Mouse (Mus musculus) thymus, adult 2 months (tissue): ENCODE measurements around the gene Exph5. TPM values are rescaled to one million over a fixed set of nuclear protein-coding genes. Genes with fewer than 3 reads are reported as not detected.

Experiments used
- DNase-seq: peaks from one replicate; pipeline ENCODE4 v3.0.0; 2021
- H3K27ac ChIP-seq: fragments of 200-500 bp; 2 replicates; pipeline ENCODE4 v1.5.1; 2012; ENCODE audit warnings: low read length, control low read depth; ENCODE audit not compliant: control insufficient read depth, insufficient read depth
- H3K27me3 ChIP-seq: fragments of 200-500 bp; 2 replicates; pipeline ENCODE4 v1.6.1; 2012; ENCODE audit warnings: mild to moderate bottlenecking, low read length, moderate library complexity, mixed read lengths; ENCODE audit not compliant: control insufficient read depth, insufficient read depth
- H3K36me3 ChIP-seq: fragments of 200-500 bp; 2 replicates; pipeline ENCODE4 v1.6.1; 2012; ENCODE audit warnings: mild to moderate bottlenecking, low read length, moderate library complexity; ENCODE audit not compliant: control insufficient read depth, insufficient read depth
- H3K4me1 ChIP-seq: fragments of 200-500 bp; replicated peaks from 2 replicates; pipeline ENCODE4 v1.6.1; 2012; ENCODE audit warnings: low read length; ENCODE audit not compliant: control insufficient read depth, insufficient read depth
- H3K4me3 ChIP-seq: fragments of 200-500 bp; 2 replicates; pipeline ENCODE4 v1.5.1; 2012; ENCODE audit warnings: mild to moderate bottlenecking, low read length, control low read depth, moderate library complexity; ENCODE audit not compliant: control insufficient read depth, insufficient read depth
- CTCF ChIP-seq: fragments of 200-500 bp; IDR thresholded peaks from 2 replicates; pipeline ENCODE4 v1.5.1; 2012; ENCODE audit warnings: mild to moderate bottlenecking, control low read depth, low read length, moderate library complexity, borderline replicate concordance; ENCODE audit not compliant: control insufficient read depth, poor library complexity, insufficient read depth; ENCODE audit errors: extremely low read depth
- POLR2A ChIP-seq: fragments of 200-500 bp; IDR thresholded peaks from 2 replicates; pipeline ENCODE4 v1.6.1; 2012; ENCODE audit warnings: mild to moderate bottlenecking, low read length, control low read depth, moderate library complexity; ENCODE audit not compliant: control insufficient read depth, poor library complexity, insufficient read depth; ENCODE audit errors: extremely low read depth
- WGBS: fragments of 180-500 bp; shearing (Covaris S2); methylation state at CpG from one replicate; pipeline ENCODE4 v1.1.7; 2018; 5-methylcytosine and 5-hydroxymethylcytosine counted together
- polyA plus RNA-seq: library from polyadenylated mRNA; depleted of rRNA; stranded (reverse); fragments of >200 nt; gene quantifications from 2 replicates; pipeline ENCODE4 v1.2.3, GENCODE M21; 2012

Exph5 gene
- polyA plus RNA-seq, 1 experiment, result 0.47 TPM

- H3K4me1 ChIP-seq, result no peaks in the 10 kb centered on the region
- H3K27me3 ChIP-seq, result no peaks in the 10 kb centered on the region
- no peaks in the 10 kb centered on the region for H3K36me3 ChIP-seq
- WGBS, result 97% methylated on average over 6 of the region's 6 CpGs
- no peak overlapping the region for H3K4me3 ChIP-seq
- H3K27ac ChIP-seq, result no peak overlapping the region
- DNase-seq, result no peak
- TF ChIP-seq CTCF, result no peak
- TF ChIP-seq POLR2A, result no peak
These were observed 50.4 kb downstream of the Exph5 start for GRCm38 (mm10) chr9:53351899-53352298.

GRCm38 (mm10) chr9:53353161-53353560 lies 51.7 kb downstream of the Exph5 start:
- Histone ChIP-seq H3K27me3 (no peaks in the 10 kb centered on the region), H3K4me3 (no peak overlapping the region), H3K4me1 (no peaks in the 10 kb centered on the region), H3K27ac (no peak overlapping the region), H3K36me3 (no peaks in the 10 kb centered on the region)
- 94% methylated on average over 5 of the region's 5 CpGs for WGBS
- TF ChIP-seq POLR2A, result no peak
- no peak for TF ChIP-seq CTCF
- DNase-seq, result no peak

GRCm38 (mm10) chr9:53356219-53357155 lies 55.0 kb downstream of the Exph5 start:
- H3K27ac ChIP-seq, result no peak overlapping the region
- no peak overlapping the region for H3K4me3 ChIP-seq
- no peaks in the 10 kb centered on the region for H3K4me1 ChIP-seq
- H3K36me3 ChIP-seq, result no peaks in the 10 kb centered on the region
- DNase-seq, result no peak
- no peaks in the 10 kb centered on the region for H3K27me3 ChIP-seq
- TF ChIP-seq POLR2A (no peak), CTCF (no peak)
- WGBS, result 52% methylated on average over 14 of the region's 14 CpGs

GRCm38 (mm10) chr9:53371339-53371738 lies 69.9 kb downstream of the Exph5 start:
- Histone ChIP-seq H3K27me3 (no peaks in the 10 kb centered on the region), H3K4me3 (no peak overlapping the region), H3K27ac (no peak overlapping the region), H3K4me1 (no peaks in the 10 kb centered on the region), H3K36me3 (no peaks in the 10 kb centered on the region)
- 77% methylated on average over 3 of the region's 3 CpGs for WGBS
- TF ChIP-seq CTCF (no peak), POLR2A (no peak)
- DNase-seq, result no peak

GRCm38 (mm10) chr9:53375907-53376306 lies 74.4 kb downstream of the Exph5 start:
- TF ChIP-seq POLR2A (no peak), CTCF (no peak)
- Histone ChIP-seq H3K27me3 (no peaks in the 10 kb centered on the region), H3K4me1 (no peaks in the 10 kb centered on the region), H3K36me3 (no peaks in the 10 kb centered on the region), H3K27ac (no peak overlapping the region), H3K4me3 (no peak overlapping the region)
- 55% methylated on average over 4 of the region's 4 CpGs for WGBS
- no peak for DNase-seq

GRCm38 (mm10) chr9:53376820-53377219 lies 75.3 kb downstream of the Exph5 start:
- H3K36me3 ChIP-seq, result no peaks in the 10 kb centered on the region
- no peak overlapping the region for H3K4me3 ChIP-seq
- H3K4me1 ChIP-seq, result no peaks in the 10 kb centered on the region
- H3K27me3 ChIP-seq, result no peaks in the 10 kb centered on the region
- TF ChIP-seq POLR2A (no peak), CTCF (peak; percentile 60; the same call in 1 of the 2 replicates)
- 93% methylated on average over 13 of the region's 13 CpGs for WGBS
- peak; percentile 41 for DNase-seq
- H3K27ac ChIP-seq, result no peak overlapping the region

GRCm38 (mm10) chr9:53377597-53377996 lies 76.1 kb downstream of the Exph5 start:
- 80% methylated on average over 5 of the region's 5 CpGs for WGBS
- H3K27me3 ChIP-seq, result no peaks in the 10 kb centered on the region
- no peaks in the 10 kb centered on the region for H3K36me3 ChIP-seq
- no peaks in the 10 kb centered on the region for H3K4me1 ChIP-seq
- no peak for DNase-seq
- no peak for TF ChIP-seq POLR2A
- no peak for TF ChIP-seq CTCF
- H3K4me3 ChIP-seq, result no peak overlapping the region
- H3K27ac ChIP-seq, result no peak overlapping the region
